Mouse (Mus musculus): ENCODE measurements around the gene Banf2.

Banf2 gene

GRCm38 (mm10) chr2:144026456-144026855 lies 6.4 kb upstream of the Banf2 start:
- no peak for DNase-seq

- DNase-seq: no peak
Measured at GRCm38 (mm10) chr2:144030791-144031190, 2.1 kb upstream of the Banf2 start.

GRCm38 (mm10) chr2:144044726-144045125 lies 11.9 kb downstream of the Banf2 start:
- DNase-seq: no peak

GRCm38 (mm10) chr2:144045756-144046560 lies 13.1 kb downstream of the Banf2 start:
- DNase-seq: no peak

- no peak for DNase-seq
Measured at GRCm38 (mm10) chr2:144046916-144047315, 14.1 kb downstream of the Banf2 start.

- no peak for DNase-seq
Measured at GRCm38 (mm10) chr2:144050146-144050680, 17.4 kb downstream of the Banf2 start.

- no peak for DNase-seq
Measured at GRCm38 (mm10) chr2:144050861-144051260, 18.0 kb downstream of the Banf2 start.

- DNase-seq: no peak
Measured at GRCm38 (mm10) chr2:144052410-144053065, 19.7 kb downstream of the Banf2 start.

GRCm38 (mm10) chr2:144057735-144058134 lies 24.9 kb downstream of the Banf2 start:
- no peak for DNase-seq

- DNase-seq: no peak
Measured at GRCm38 (mm10) chr2:144061701-144062100, 28.8 kb downstream of the Banf2 start.

- DNase-seq: no peak
Measured at GRCm38 (mm10) chr2:144065499-144065898, 32.6 kb downstream of the Banf2 start.

- no peak for DNase-seq
Measured at GRCm38 (mm10) chr2:144069663-144070062, 36.8 kb downstream of the Banf2 start.

GRCm38 (mm10) chr2:144070479-144070878 lies 37.6 kb downstream of the Banf2 start:
- no peak for DNase-seq

GRCm38 (mm10) chr2:144072642-144073041 lies 39.8 kb downstream of the Banf2 start:
- no peak for DNase-seq

GRCm38 (mm10) chr2:144074059-144074458 lies 41.2 kb downstream of the Banf2 start:
- no peak for DNase-seq

- no peak for DNase-seq
Measured at GRCm38 (mm10) chr2:144076625-144077024, 43.8 kb downstream of the Banf2 start.

- no peak for DNase-seq
Measured at GRCm38 (mm10) chr2:144078897-144079296, 46.0 kb downstream of the Banf2 start.

- peak; percentile 67 for DNase-seq
Measured at GRCm38 (mm10) chr2:144086183-144086847, 53.5 kb downstream of the Banf2 start.

- DNase-seq: no peak
Measured at GRCm38 (mm10) chr2:144087899-144088584, 55.2 kb downstream of the Banf2 start.

GRCm38 (mm10) chr2:144092767-144093166 lies 59.9 kb downstream of the Banf2 start:
- no peak for DNase-seq

GRCm38 (mm10) chr2:144094721-144095120 lies 61.9 kb downstream of the Banf2 start:
- DNase-seq: no peak

- no peak for DNase-seq
Measured at GRCm38 (mm10) chr2:144101463-144101961, 68.7 kb downstream of the Banf2 start.

GRCm38 (mm10) chr2:144107374-144107773 lies 74.5 kb downstream of the Banf2 start:
- no peak for DNase-seq
